Comparison of ENCODE assay signal across 7 mouse cellular contexts in the genomic region with DNA sequence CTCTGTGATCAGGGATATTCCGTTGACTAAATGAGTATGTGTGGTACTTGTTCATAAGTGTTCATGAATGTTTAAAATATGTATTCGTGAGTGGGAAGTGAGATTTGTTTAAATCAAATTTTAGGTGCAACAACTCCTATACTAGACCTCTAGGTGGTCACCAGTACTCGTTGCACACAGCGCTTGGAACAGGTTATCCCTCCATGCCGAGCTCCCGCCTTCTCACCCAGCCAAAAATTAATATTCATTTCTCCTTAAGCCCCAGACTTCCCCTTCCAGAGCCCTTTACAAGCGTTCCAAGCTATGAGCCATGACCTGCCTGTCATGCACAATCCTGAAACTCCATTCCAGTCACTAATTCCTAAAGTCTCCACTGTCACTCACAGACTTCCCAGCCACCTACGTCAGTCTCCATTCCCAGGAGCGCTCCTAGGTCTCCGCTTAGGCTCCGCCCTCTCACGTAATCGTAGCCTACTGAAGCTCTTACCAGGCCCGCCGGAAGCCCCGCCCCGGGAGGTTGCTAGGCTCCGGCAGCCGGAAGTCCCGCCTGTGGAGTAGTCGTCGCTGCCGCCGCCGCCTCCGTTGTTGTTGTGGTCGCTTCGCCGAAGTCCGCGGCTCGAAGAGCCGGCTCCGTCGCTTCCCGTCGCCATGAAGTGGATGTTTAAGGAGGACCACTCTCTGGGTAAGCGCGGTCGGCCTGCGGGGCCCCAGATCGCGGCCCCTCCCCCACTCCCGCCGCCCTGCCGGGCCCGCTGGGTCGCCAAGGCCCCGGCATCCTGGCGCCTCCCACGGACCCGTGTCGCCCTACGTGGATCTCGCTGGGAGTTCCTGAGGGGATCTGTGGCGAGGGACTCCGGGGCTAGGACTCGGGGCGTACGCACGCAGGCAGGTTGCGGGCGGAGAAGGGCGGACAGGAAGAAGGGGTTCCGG. TPM values are rescaled to one million over a fixed set of nuclear protein-coding genes. Genes with fewer than 3 reads are reported as not detected.
DNase-seq lines count a peak whose midpoint lies in the region; ATAC-seq lines count a peak whose summit lies in the region.

Gabarapl2 (plus strand) TSS at position 533 of the 930 bp plus-strand sequence.

- under 1% methylated on average over 65 of the region's 65 CpGs for WGBS in embryonic facial prominence, embryonic 11.5 days
- WGBS in limb, embryonic 10.5 days = under 1% methylated on average over 65 of the region's 65 CpGs
- WGBS in midbrain, embryonic 13.5 days = under 1% methylated on average over 65 of the region's 65 CpGs

- H3K27me3 ChIP-seq in embryonic facial prominence, embryonic 11.5 days (ENCODE audit: control insufficient read depth, insufficient read depth, low read length) = no peaks in the 10 kb centered on the region
- no peaks in the 10 kb centered on the region for H3K27me3 ChIP-seq in limb, embryonic 10.5 days (ENCODE audit: low read depth, poor library complexity, severe bottlenecking)
- H3K27me3 ChIP-seq in midbrain, embryonic 13.5 days = no peaks in the 10 kb centered on the region

- peak; percentile 95 for ATAC-seq in embryonic facial prominence, embryonic 11.5 days (replicated peaks; ENCODE audit: insufficient number of reproducible peaks, low FRiP score, low TSS enrichment, low read depth)
- peak; percentile 90 for ATAC-seq in granulocyte monocyte progenitor cell, adult 5-6 weeks (replicated peaks; ENCODE audit: poor library complexity, severe bottlenecking)
- ATAC-seq in midbrain, embryonic 13.5 days = peak; percentile 99

- no peak within 1 kb of the TSS; the same call in 1 of the 2 replicates for H3K27ac ChIP-seq in embryonic facial prominence, embryonic 11.5 days (replicated peaks; ENCODE audit: low read depth, low read length)
- peak within 1 kb of the TSS; percentile 85 for H3K27ac ChIP-seq in limb, embryonic 10.5 days
- H3K27ac ChIP-seq in midbrain, embryonic 13.5 days = peak within 1 kb of the TSS; percentile 80

- H3K4me3 ChIP-seq in embryonic facial prominence, embryonic 11.5 days (ENCODE audit: low read depth, low read length) = peak within 1 kb of the TSS; percentile 76
- H3K4me3 ChIP-seq in limb, embryonic 10.5 days = peak within 1 kb of the TSS; percentile 89
- peak within 1 kb of the TSS; percentile 99 for H3K4me3 ChIP-seq in midbrain, embryonic 13.5 days (replicated peaks)

- peak within 1 kb of the TSS; percentile 75 for H3K9ac ChIP-seq in embryonic facial prominence, embryonic 11.5 days (replicated peaks; ENCODE audit: low read length)
- peak within 1 kb of the TSS; percentile 95 for H3K9ac ChIP-seq in midbrain, embryonic 13.5 days (replicated peaks)

- peaks cover 4% of the 10 kb centered on the region; the same call in 1 of the 2 replicates for H3K4me1 ChIP-seq in embryonic facial prominence, embryonic 11.5 days (ENCODE audit: control insufficient read depth, insufficient read depth, low read length)
- peaks cover 17% of the 10 kb centered on the region for H3K4me1 ChIP-seq in limb, embryonic 10.5 days
- peaks cover 19% of the 10 kb centered on the region for H3K4me1 ChIP-seq in midbrain, embryonic 13.5 days (replicated peaks)

- H3K4me2 ChIP-seq in embryonic facial prominence, embryonic 11.5 days (ENCODE audit: low read depth, low read length) = peak within 1 kb of the TSS; percentile 91
- H3K4me2 ChIP-seq in midbrain, embryonic 13.5 days (replicated peaks) = peak within 1 kb of the TSS; percentile 100

- H3K36me3 ChIP-seq in embryonic facial prominence, embryonic 11.5 days (replicated peaks; ENCODE audit: control insufficient read depth, insufficient read depth, low read depth, low read length) = no peaks in the 10 kb centered on the region
- H3K36me3 ChIP-seq in limb, embryonic 10.5 days = peaks cover 36% of the 10 kb centered on the region
- H3K36me3 ChIP-seq in midbrain, embryonic 13.5 days = peaks cover 23% of the 10 kb centered on the region

- H3K9me3 ChIP-seq in embryonic facial prominence, embryonic 11.5 days (replicated peaks; ENCODE audit: control insufficient read depth, low read length) = no peaks in the 10 kb centered on the region
- no peaks in the 10 kb centered on the region for H3K9me3 ChIP-seq in limb, embryonic 10.5 days (replicated peaks)
- no peaks in the 10 kb centered on the region for H3K9me3 ChIP-seq in midbrain, embryonic 13.5 days

- peak; percentile 98 for DNase-seq in adrenal gland, postnatal 14 days
- peak; percentile 99 for DNase-seq in embryonic facial prominence, embryonic 11.5 days (ENCODE audit: low spot score)
- peak; percentile 98 for DNase-seq in kidney, adult 11 months
- DNase-seq in limb, embryonic 10.5 days (ENCODE audit: low spot score) = peak; percentile 98
- DNase-seq in spleen, adult 12 weeks (ENCODE audit: low spot score) = peak; percentile 93

RNA-seq across cellular contexts. Expression of gene Gabarapl2, which starts in this region (rescaled TPM):
- 124 and 128 TPM in 2 replicates for total RNA-seq in adrenal gland, postnatal 14 days (2021)
- polyA plus RNA-seq in embryonic facial prominence, embryonic 11.5 days (2014; fragmentation: Nextera tagmentation; extraction: Ambion mirVana) = 222 and 230 TPM in 2 replicates
- total RNA-seq in granulocyte monocyte progenitor cell, adult 5-6 weeks (2014; fragmentation: Nextera tagmentation) = 54.4 and 78.4 TPM in 2 replicates
- total RNA-seq in granulocyte monocyte progenitor cell, adult 5-6 weeks (2017) = 23.3 and 26.8 TPM in 2 replicates
- polyA plus RNA-seq in limb, embryonic 10.5 days (2016; fragmentation: Nextera tagmentation; extraction: Ambion mirVana) = 166 and 173 TPM in 2 replicates
- 453 and 504 TPM in 2 replicates for polyA plus RNA-seq in midbrain, embryonic 13.5 days (2015; fragmentation: Nextera tagmentation; extraction: Ambion mirVana)
